ENCODE assay signal across 9 mouse cellular contexts in genomic region chr12:100534028-100534427, GRCm38 (mm10). TPM values are rescaled to one million over a fixed set of nuclear protein-coding genes. Genes with fewer than 3 reads are reported as not detected.
A peak's percentile ranks its signal among the peaks of the same experiment; 100 is the strongest.
DNase-seq lines count a peak whose midpoint lies in the region; ATAC-seq and TF ChIP-seq lines count a peak whose summit lies in the region.
"Had no signal": no experiment of that assay in that cellular context is flagged by ENCODE, and none has a peak within 500 bp of the region (broad histone marks: within the 10 kb centered on the region; RNA-seq: fewer than 3 reads in every experiment).

No protein-coding gene starts in this region.

- H3K4me1 ChIP-seq in kidney, embryonic 15.5 days: peaks cover 23% of the 10 kb centered on the region
- peaks cover 55% of the 10 kb centered on the region for H3K4me1 ChIP-seq in bone marrow macrophage, adult 2 months (ENCODE audit: control insufficient read depth, insufficient read depth, low read length)
- H3K4me1 ChIP-seq in heart, embryonic 13.5 days: peaks cover 64% of the 10 kb centered on the region

- H3K27me3 ChIP-seq in kidney, embryonic 15.5 days: no peaks in the 10 kb centered on the region
- H3K27me3 ChIP-seq in heart, embryonic 13.5 days (replicated peaks): no peaks in the 10 kb centered on the region
- H3K27me3 ChIP-seq: intestine, embryonic 15.5 days; midbrain, embryonic 12.5 days had no signal

- 47% methylated on average over 3 of the region's 3 CpGs for WGBS in kidney, embryonic 15.5 days
- WGBS in heart, embryonic 13.5 days: 48% methylated on average over 3 of the region's 3 CpGs
- WGBS in macrophage (ENCODE audit: missing documents): 93% methylated on average over 3 of the region's 3 CpGs

- no peaks in the 10 kb centered on the region for H3K79me2 ChIP-seq in macrophage (ENCODE audit: inconsistent target)

- H3K9ac ChIP-seq in kidney, embryonic 15.5 days: no peak overlapping the region
- H3K9ac ChIP-seq in heart, embryonic 13.5 days: no peak overlapping the region
- H3K9ac ChIP-seq: intestine, embryonic 15.5 days; midbrain, embryonic 12.5 days had no signal

- H3K27ac ChIP-seq in kidney, embryonic 15.5 days: peak overlapping the region; percentile 9; the same call in 1 of the 2 replicates
- peak overlapping the region; percentile 39 for H3K27ac ChIP-seq in bone marrow macrophage, adult 2 months (ENCODE audit: insufficient read depth, low read depth, low read length)
- H3K27ac ChIP-seq in heart, embryonic 13.5 days (replicated peaks): peak overlapping the region; percentile 74
- H3K27ac ChIP-seq in macrophage: peak overlapping the region; percentile 24
- H3K27ac ChIP-seq: intestine, embryonic 15.5 days; midbrain, embryonic 12.5 days had no signal

- H3K9me3 ChIP-seq in kidney, embryonic 15.5 days (replicated peaks): no peaks in the 10 kb centered on the region
- H3K9me3 ChIP-seq in heart, embryonic 13.5 days: no peaks in the 10 kb centered on the region
- H3K9me3 ChIP-seq: intestine, embryonic 15.5 days; midbrain, embryonic 12.5 days had no signal

- intact Hi-C loops in left cerebral cortex, postnatal 14 days (cut with DNase I): no loop called here

- H3K4me3 ChIP-seq in kidney, embryonic 15.5 days (replicated peaks): no peak overlapping the region
- H3K4me3 ChIP-seq in bone marrow macrophage, adult 2 months (ENCODE audit: insufficient read depth, low read length): no peak overlapping the region
- H3K4me3 ChIP-seq in heart, embryonic 13.5 days: no peak overlapping the region
- no peak overlapping the region for H3K4me3 ChIP-seq in macrophage (ENCODE audit: inconsistent target)
- H3K4me3 ChIP-seq: intestine, embryonic 15.5 days; midbrain, embryonic 12.5 days had no signal

- H3K4me2 ChIP-seq in kidney, embryonic 15.5 days: no peak overlapping the region
- no peak overlapping the region for H3K4me2 ChIP-seq in heart, embryonic 13.5 days
- H3K4me2 ChIP-seq: intestine, embryonic 15.5 days; midbrain, embryonic 12.5 days had no signal

- DNase-seq in kidney, adult 18-20 months: no peak
- no peak for DNase-seq in left cerebral cortex, postnatal 14 days (ENCODE audit: low spot score in 2 of 2)
- DNase-seq in urinary bladder, postnatal 25 days (ENCODE audit: low spot score): no peak

- no peaks in the 10 kb centered on the region for H3K36me3 ChIP-seq in kidney, embryonic 15.5 days
- no peaks in the 10 kb centered on the region for H3K36me3 ChIP-seq in heart, embryonic 13.5 days
- H3K36me3 ChIP-seq in macrophage (ENCODE audit: inconsistent target): no peaks in the 10 kb centered on the region
- H3K36me3 ChIP-seq: intestine, embryonic 15.5 days; midbrain, embryonic 12.5 days had no signal

- ATAC-seq in kidney, embryonic 15.5 days (replicated peaks; ENCODE audit: low FRiP score): no peak
- ATAC-seq in heart, embryonic 13.5 days (ENCODE audit: extremely low read depth, insufficient number of reproducible peaks, low FRiP score, low TSS enrichment): no peak
- ATAC-seq: intestine, embryonic 15.5 days had no signal

- no peak for TF ChIP-seq CTCF in bone marrow macrophage, adult 2 months (IDR thresholded peaks at IDR 0.05; ENCODE audit: low read depth, low read length)

- TF ChIP-seq POLR2A in bone marrow macrophage, adult 2 months (IDR thresholded peaks at IDR 0.05; ENCODE audit: borderline replicate concordance, low read depth, low read length): no peak

RNA-seq across cellular contexts. Expression of gene Ttc7b, which starts 13.4 kb away (rescaled TPM):
- 4.2 and 4.3 TPM in 2 replicates for polyA plus RNA-seq in kidney, embryonic 15.5 days (2015; fragmentation: Nextera tagmentation; extraction: Ambion mirVana)
- polyA plus RNA-seq in bone marrow macrophage, adult 2 months (2012; ENCODE audit: insufficient read depth, insufficient read length, missing spikeins): 18.8 and 19.4 TPM in 2 replicates
- 6.2 and 6.5 TPM in 2 replicates for polyA plus RNA-seq in heart, embryonic 13.5 days (2015; fragmentation: Nextera tagmentation; extraction: Ambion mirVana)
- total RNA-seq in macrophage (2018; cell fraction: chromatin; rRNA removed): 100 to 1,000 TPM in 17 of 26 experiments, 10 to 100 TPM in 9; 75.1 to 195 (median 117) TPM
- total RNA-seq in macrophage (2018; cell fraction: cytosol; rRNA removed): 10 to 100 TPM; 21.3 to 44.4 (median 32.3) TPM
- 100 to 1,000 TPM in 5 of 26 experiments, 10 to 100 TPM in 21; 40.5 to 130 (median 63.7) TPM for total RNA-seq in macrophage (2018; cell fraction: nucleus; rRNA removed)
- polyA plus RNA-seq in macrophage (2018): 21.7 to 32.3 TPM (median 29.4 TPM) in 3 replicates
- total RNA-seq in left cerebral cortex, postnatal 14 days (2021): 100 to 1,000 TPM; 178 to 200 TPM

Comparison
In these comparisons a context has a peak if more than half of its experiments do, and no peak if none do; other contexts are left out.
1. H3K27ac ChIP-seq: peak in every context shown above with its lines; median percentile 74 in heart, embryonic 13.5 days; 39 in bone marrow macrophage, adult 2 months; 24 in macrophage; 9 in kidney, embryonic 15.5 days.